Mouse (Mus musculus): ENCODE data around the gene Tbxa2r. TPM values are rescaled to one million over a fixed set of nuclear protein-coding genes. Genes with fewer than 3 reads are reported as not detected.

The Tbxa2r gene
- total RNA-seq, 2 experiments from 2014 or later: 1.9 to 2.9 TPM

DNA sequence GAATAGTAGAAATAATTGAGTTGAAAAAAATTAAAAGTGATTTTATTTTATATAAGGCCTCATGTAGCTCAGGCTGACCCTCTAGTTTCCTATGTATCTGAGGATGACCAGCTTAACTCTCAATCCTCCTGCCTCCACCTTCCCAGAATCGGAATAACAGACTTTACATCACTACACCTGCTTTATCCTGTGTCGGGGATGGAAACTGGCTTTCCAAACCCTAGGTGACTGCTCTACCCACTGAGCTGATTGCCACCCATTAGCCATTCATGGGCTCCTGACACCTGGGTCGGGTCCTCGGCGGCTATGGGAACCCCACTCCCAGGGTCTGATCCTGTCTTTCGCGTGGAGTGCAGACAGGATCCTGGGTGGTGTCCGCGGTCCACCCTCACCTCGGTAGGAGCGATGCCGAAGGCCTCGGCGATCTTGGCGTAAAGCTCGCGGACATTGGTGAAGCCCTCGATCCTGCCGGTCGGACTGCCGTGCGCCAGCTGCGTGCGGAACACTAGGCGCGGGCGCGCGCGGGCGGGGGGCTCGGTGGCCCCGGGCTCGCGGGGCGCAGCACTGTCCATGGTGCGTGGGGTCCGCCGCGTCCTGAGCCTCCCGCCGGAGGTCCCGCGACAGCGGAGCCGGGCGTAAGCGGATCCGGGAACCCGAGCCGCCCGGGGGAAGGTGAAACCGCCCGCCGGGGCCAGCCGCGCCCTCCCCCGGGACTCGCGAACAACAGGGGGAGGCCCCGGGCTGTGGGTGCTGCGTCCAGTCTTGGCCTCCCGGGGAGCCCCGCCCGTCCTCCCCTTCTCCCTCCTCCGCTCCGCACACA lies 14.4 kb downstream of the Tbxa2r start, which contains the start of gene Gipc3:
Gipc3 (minus strand) TSS at position 581 of the 820 bp plus-strand sequence.
- no peak for DNase-seq (ENCODE audit: low spot score in 2 of 2)

DNA sequence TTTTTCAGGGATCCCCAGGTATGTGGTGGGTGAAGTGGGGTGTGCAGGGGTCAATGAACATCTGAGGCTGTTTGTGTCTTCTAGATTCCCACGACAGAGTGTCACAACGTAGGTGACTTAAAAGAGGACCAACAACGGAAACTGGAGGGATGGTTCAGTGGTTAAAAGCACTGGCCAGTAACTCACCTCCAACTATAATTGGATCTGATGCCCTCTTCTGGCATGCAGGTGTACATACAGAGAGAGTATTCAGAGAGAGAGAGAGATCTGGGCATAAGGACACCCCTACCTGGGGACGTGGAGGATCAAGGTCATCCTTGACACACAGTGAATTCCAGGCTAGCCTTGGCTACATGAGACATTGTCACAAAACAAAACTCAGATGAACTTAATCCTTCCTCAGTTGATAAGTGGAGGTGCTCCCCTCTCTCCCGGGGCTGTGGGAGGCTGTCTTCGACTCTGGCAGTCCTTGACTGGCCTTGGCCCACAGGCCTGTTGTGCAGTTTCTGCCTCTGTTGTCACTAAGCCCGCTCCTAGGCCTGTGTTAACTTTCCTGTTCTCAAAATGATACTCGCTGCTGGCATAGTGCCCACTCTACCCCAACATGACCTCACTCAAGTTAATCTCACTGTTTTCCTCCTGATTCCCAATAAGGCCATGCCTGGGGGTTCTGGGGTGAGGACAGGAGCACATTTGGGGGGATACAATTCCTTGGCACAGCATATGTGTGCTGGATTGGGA lies 16.1 kb downstream of the Tbxa2r start:
- no peak for DNase-seq (ENCODE audit: low spot score in 2 of 2)

DNA sequence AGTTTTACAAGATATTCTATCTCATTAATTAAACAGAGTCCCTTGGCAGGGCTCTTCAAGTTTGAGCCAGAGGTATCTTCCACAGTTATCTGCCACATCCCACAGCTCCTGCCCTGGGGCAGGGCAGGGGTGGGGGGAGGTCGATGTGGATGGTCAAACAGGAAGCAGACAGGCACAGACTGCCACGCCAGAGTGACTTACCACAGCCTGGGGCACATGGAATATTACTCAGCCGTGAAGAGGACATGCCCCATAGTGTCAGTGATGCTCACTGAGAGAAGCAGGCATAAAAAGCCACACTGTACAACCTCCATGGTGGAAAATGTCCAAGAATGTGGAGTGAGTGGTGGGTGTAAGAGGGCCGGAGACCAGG lies 16.6 kb downstream of the Tbxa2r start:
- no peak for DNase-seq (ENCODE audit: low spot score in 2 of 2)

DNA sequence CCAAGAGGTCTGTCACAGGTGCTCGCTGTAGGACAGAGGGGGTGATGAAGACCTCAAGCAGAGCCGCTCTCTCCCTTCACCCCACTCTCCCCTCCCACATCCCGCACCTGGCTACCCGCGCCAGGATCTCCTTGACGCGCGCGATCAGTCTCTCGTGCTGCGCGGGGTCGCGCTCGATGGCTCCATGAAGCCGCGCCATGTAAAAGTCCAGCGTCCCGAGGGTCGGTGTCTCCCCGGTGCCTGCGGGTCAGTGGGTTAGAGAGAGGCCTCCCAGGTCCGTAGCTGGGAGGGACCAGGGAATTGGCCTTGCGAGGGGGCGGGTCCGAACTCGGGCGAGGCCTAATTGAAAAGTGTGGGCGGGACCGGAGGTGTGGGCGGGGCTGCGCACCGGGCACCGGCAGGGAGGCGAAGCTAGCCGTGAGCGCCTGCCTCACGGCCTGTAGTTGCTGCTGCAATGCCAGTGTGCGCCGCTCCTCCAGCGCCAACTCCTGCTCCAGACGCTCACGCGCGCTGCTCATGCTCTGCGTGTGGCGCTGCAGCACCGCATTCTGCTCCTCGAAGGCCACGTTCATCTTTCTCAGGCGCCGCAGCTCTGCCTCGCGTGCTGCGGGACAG lies 18.0 kb downstream of the Tbxa2r start:
- no peak for DNase-seq (ENCODE audit: low spot score in 2 of 2)

DNA sequence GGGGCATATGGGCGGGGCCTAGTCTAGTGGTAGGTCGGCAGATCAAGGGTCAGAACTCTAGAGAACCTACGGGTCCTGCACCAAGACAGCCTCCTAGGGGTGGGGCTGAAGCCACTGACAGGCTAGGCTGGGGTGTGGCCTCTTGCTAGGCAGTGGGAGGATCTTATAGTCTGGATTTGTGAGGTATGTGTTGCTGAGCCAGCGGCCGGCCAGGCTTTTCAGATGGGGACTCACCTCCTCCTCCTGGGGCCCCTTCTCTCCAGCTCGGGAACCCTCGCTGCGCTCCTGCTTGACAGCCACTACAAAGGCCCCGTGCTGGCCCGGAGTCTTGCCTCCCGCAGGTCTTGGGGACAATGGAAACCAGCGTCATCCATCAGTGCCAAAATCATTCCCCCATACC lies 20.6 kb downstream of the Tbxa2r start:
- no peak for DNase-seq (ENCODE audit: low spot score in 2 of 2)

DNA sequence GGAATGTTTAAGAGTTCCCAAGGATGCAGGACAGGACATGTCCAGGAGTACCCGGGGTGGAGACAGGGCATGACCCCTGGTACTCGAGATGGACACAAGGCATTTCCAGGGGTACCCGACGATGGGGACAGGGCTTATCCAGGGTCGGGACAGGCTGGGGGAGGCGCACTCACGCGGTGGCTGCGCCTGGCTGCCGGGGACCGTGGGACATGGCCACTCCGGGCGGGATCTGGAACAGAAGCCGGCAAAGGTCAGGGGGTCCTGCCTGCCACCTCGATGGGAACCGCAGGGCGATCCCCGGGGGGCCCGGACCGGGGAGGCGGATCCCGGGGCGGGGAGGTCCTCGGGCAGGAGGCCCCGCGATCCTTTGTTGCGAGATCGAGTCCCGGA lies 21.4 kb downstream of the Tbxa2r start:
- DNase-seq (ENCODE audit: low spot score in 2 of 2): no peak

DNA sequence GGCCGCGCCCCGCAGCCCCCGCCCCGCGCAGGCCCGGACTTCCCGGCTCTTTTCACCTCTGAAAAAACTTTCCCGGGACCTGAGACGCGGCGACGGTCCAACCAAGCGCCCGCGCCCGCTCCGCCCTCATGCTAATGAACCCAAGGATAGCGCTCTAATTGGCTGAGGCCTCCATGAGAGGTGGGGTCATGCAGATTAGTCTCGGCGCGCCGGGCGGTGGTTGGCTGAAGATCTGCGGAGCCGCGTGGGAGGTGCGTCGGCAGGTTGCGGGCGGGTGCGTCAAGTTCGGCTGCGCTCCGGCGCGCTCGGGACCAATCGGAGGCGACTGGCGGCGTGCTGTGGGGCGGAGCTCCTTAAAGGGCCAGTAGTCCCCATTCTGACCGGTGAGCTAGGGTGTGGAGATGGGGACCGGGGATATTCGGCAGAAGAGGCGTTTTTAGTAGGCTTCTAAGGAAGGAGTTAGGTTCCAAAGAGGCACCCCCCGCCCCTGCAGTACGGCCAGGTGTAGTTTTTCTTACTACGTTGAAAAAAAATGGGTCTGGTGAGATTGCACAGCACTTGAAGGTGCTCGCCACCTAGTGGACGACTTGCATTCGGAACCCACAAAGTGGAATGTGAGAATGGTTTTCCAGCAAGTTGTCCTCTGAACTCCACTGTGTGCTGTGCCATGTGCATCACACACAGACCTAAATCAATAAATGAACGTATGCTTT lies 22.0 kb downstream of the Tbxa2r start, which contains the start of gene Hmg20b:
Hmg20b (minus strand) TSS at position 130 of the 713 bp plus-strand sequence.
- DNase-seq (ENCODE audit: low spot score in 2 of 2): peak; percentile 99 to 100

DNA sequence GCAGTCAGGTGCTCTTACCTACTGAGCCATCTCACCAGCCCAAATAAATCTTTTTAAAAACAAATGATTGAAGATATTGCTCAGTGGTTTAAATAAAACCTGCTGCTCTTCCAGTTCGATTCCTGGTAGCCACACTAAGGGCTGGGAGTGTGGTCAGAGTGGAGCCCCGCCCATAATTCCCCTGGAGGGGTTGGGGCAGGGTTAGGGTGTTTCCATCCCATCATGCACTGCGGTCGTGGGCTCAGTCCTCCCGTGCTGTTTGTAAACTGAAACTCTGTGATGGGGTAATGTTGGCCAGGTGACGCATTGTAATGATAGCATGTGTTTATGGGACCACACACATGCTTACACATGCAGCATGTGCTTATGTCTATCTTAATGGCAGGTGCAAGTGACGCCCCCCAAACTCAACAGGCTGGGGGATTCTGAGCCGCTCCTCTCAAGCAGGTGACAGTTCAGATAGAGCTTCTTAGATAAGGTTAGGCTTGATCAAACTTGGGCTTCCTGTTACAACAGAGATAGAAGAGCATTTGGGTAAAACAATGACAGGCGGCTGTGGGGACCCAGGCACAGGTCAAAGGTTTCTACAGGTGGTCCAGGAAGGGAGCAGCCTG lies 23.3 kb downstream of the Tbxa2r start:
- no peak for DNase-seq (ENCODE audit: low spot score in 2 of 2)

DNA sequence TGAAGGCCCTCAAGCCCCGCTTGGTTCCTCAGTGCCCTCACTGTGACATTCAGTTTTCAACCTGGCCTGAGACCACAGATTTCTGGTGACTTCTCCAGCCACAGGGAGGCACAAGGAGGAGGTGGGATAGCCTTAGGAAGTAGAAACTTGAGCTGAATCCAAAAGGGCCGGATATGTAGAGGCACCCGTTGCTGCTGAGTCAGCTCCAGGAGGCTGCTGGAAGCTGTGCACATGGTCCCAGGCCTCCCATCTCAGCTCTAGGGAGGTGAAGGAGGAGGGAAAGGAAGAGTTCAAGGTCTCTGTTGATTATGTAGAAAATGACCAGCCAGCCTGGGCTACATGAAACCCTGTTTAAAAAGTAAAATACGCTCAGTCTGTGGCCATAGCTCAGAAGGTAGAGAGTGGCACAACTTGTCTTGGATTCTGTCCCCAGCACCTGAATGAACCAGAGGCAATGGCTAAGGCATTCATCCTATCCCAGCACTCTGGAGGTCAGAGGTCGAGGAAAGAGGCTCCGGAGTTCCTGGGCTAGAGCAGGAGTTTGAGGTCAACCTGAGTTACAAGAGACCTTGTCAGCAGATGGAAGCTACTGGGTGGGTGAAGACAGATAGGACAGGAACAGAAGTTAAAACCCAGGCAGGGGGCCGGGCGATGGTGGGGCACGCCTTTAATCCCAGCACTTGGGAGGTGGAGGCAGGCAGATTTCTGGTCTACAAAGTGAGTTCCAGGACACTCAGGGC lies 26.4 kb downstream of the Tbxa2r start:
- DNase-seq (ENCODE audit: low spot score in 2 of 2): no peak

DNA sequence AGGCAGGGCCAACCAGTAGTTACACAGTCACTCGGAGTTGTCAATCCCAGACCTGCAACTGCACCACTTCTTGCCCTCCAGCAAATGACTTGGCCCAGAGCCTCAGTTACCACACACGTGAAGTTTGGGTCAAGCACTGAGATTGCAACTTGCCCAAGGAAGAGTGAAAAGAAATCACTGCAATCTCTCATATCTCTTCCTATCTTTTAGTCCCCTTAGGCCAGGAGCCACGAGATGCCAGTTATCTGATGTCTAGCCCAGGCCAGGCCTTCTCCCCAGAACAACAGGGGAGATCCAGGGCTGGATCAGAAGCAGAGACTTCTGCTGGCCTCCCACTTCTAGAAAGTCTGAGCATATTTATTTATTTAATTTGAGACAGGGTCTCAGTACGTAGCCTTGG lies 27.0 kb downstream of the Tbxa2r start:
- no peak for DNase-seq (ENCODE audit: low spot score in 2 of 2)

DNA sequence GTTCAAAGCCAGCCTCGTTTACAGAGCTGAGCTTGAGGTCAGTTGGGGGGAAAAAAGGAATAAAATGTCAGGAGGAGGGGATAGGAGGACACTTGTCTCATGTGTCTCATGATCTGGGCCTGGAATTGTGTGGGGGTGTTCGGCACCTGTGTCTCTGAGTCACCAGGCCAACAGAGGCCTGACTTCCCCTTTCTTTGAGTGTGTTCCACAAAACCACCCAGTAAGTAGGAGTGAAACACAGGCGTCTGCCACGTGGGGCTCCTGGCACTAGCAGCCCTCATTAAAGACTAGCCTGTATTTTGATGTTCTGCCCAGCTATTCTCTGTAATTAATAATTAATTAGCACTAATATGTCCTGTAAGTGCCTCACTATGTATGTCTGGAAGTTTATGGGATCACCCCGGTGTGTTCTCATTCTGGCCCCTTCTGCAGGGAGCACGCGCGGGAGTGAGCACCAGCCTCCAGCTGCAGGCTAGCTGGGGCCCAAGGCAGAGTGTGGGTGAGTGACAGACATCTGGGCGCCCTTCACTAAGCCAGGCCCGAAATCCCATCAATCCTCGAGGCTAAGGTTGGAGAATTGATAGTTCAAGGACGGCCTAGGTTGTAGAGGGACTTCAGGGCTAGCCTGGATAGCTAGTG lies 27.9 kb downstream of the Tbxa2r start:
- DNase-seq (ENCODE audit: low spot score in 2 of 2): no peak

DNA sequence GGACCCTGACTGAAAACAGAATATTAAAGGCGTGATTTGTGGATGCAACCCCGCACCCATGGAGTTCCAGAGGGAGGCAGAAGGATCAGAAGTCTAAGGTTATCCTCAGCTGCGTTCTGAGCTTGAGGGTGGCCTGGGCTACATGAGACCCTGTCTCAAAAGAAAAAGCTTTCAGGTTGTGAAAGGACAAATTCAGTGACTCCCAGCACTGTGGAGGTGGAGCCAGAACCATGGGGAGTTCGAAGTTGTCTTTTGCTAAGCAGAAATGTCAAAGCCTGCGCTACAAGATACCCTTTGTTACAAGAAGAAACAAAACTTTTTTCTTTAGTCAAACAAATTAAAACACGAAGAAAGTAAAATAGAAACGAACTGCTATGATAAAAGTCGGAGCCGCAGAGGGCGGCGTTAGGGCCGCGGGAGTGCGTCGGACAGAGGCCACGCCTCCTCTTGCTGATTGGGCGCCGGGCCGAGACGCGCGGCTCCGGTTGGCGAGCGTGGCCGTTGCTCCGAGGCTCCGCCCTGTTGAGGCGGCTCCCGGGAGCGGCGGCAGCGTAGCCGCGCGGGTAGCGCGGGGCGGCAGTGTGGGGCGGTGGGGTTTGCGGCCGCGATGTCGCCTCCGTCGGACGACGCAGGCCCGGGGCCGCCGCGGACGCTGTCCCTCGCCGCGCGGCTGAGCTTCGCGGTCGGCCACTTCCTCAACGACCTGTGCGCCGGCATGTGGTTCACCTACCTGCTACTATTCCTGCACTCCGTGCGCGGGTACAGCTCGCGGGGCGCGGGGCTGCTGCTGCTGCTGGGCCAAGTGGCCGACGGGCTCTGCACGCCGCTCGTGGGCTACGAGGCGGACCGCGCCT lies 28.7 kb downstream of the Tbxa2r start, which contains the start of gene Mfsd12:
Mfsd12 (plus strand) TSS at position 501 of the 854 bp plus-strand sequence.
- DNase-seq (ENCODE audit: low spot score in 2 of 2): peak; percentile 91 to 95

DNA sequence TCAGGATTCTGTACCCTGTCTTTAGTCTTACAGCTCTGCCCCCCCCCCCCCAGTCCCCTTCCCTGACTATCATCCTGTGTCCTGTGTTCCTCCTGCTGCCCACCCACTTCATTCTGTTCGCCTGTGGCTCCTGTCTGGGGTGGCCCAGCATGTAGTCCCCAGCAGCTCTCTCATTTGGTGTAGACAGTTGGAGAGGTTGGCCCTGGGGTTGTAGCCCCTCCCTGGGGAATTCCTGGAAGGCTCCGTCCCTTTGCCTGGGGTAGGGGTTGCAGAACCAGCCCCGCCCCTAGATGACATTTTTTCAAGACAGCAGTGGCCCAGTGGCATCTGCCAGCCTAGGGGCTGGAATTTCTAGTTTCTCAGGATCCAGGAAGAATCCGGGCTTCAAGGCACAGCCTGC lies 29.7 kb downstream of the Tbxa2r start:
- no peak for DNase-seq (ENCODE audit: low spot score in 2 of 2)

DNA sequence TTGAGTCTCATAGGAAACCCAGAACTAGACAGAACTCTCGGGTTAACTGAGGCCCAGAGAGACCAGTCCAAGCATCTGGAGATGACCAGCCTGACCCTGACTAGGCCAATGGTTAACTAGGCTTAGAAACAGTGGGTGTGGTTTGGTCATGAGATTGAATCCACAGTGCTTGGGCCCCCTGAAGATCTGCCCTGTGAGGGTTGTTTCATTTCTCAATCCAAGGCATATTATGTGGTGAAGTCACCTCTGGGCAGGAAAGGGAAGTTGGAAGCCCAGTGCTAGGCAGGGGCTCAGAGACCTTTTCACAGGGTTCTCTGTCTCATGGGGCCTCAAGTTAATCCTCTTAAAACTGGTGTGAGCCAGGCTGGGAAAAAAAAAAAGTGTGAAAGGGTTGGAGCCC lies 30.3 kb downstream of the Tbxa2r start:
- DNase-seq (ENCODE audit: low spot score in 2 of 2): no peak

DNA sequence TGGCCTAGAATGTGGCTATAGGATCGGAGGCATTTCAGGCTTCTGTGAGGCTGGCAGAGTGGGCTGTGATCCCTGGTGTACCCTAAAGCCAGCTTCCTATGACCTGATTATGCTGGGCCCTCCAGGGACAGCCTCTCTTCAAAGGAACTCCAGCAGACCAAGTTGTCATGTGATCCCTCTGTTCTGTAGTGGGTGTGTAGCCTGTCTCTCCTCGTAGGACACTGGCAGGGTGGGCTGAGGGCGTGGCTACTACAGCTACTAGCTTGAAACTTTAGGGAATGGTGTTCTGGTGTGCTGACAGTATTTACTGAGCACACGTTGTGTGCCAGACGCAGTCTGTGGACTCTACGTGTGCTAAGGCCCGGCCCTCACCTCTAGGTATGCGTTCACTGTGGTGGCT lies 32.2 kb downstream of the Tbxa2r start:
- DNase-seq (ENCODE audit: low spot score in 2 of 2): no peak

DNA sequence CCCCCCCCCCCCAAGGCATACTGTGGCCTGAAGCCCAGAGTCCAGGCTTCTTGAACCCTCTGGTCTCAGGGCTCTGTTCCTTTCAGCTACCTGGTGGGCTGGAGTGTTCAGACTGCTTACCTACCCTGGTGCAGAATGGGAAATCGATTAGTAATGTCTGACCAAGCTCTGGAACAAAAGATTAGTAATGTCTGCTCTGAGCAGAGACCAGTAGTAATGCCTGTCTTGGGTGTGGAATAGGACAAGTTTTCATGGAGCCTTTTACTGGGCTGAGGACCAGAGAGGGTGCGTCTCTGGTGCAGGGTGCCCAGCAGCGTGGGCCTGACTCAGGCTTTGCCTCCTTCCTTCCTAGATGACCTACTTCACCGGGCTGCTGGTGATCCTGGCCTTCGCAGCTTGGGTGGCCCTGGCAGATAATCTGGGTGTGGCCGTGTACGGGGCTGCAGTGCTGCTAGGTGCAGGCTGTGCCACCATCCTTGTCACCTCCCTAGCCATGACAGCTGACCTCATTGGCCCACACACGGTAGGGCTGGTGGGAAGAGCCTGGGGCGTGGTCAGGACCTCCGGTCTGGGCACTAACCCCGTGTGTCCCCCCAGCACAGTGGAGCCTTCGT lies 33.9 kb downstream of the Tbxa2r start:
- no peak for DNase-seq (ENCODE audit: low spot score in 2 of 2)

DNA sequence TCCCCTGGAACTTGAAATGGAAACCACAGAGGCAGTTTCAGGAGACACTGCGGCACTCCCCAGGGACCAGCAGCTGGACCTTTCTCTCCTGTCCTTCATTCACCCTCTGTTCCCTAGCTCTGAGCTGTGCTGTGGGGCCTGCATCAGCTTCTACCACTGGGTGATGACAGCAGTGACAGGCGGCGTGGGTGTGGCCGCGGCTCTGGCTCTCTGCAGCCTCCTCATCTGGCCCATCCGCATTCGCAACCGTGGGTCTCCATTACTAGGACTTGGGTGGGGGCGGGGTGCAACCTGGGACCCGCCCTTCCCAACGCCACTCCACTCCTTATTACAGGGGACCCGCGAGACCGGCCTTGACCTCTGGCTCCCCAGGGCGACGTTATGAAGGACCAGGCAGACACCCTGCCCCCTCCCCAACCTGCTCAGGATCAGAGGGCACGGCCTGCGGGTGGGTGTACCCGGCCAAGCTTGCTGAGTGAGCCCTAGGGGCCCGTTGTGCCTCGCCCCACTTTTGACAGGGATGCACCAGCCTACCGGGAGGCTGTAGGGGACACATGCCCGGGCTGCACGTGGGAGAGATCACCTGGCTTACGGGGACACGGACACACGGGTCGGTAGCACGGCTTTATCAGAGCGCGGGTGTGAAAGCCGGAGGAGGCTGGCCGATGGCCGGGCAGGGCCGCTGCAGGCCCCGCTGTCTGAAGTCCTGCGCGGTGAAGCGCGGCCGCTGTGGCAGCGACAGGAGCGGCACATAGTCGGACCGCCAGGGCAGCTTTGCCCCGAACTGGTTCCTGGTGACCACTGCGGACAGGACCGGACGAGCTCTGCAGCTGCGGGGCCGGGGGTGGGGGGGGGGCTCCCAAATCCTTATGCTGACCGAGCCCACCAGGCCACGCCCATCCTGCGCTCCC lies 35.2 kb downstream of the Tbxa2r start:
- no peak for DNase-seq (ENCODE audit: low spot score in 2 of 2)

Measured in layer of hippocampus, postnatal 10 days (tissue).